Mouse (Mus musculus): ENCODE measurements around the gene B4galt4.

DNA sequence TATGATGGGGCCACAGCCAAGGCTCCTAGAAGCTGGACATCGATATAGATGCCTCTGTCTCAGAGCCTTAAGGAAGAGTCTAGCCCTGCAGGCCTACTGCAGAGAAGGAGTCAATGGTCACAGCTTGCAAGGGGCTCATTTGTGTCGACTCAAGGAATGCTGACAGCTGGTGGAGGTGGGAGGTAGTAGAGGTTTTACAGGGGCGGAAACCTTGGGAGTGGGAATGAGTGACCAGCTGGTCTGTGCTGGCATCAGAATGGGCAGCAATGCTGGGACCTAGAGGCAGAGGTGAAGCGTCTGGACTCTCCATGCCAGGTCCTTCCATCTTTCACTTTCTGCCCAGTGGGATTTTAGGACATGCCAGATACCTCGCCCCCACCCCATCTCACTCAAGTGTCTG, 46.5 kb upstream of the B4galt4 start:
- TF ChIP-seq POLR2A (IDR thresholded peaks at IDR 0.05; ENCODE audit: borderline replicate concordance, extremely low read depth, low read depth, low read length) (no peak), CTCF (IDR thresholded peaks at IDR 0.05; ENCODE audit: insufficient read depth, low read length) (no peak)
